Mouse (Mus musculus) c-Kit-negative CD71-positive TER-119-positive erythroid progenitor cells, embryonic 14.5 days (primary cell): ENCODE results near the gene D630045J12Rik.

Source experiments
- DNase-seq: peaks from one replicate; pipeline ENCODE4 v3.0.0-alpha.2; 2013; ENCODE audit warnings: low read depth, low spot score

Gene D630045J12Rik

GRCm38 (mm10) chr6:38134806-38135559, 118.8 kb downstream of the D630045J12Rik start:
- no peak for DNase-seq

- no peak for DNase-seq
These were observed 122.0 kb downstream of the D630045J12Rik start for GRCm38 (mm10) chr6:38131801-38132231.

GRCm38 (mm10) chr6:38129883-38130282, 123.9 kb downstream of the D630045J12Rik start:
- no peak for DNase-seq

GRCm38 (mm10) chr6:38128115-38128514, 125.7 kb downstream of the D630045J12Rik start:
- no peak for DNase-seq

GRCm38 (mm10) chr6:38125462-38125861, 128.3 kb downstream of the D630045J12Rik start:
- DNase-seq = no peak

GRCm38 (mm10) chr6:38124882-38125281, 128.9 kb downstream of the D630045J12Rik start:
- no peak for DNase-seq

GRCm38 (mm10) chr6:38124207-38124835, 129.5 kb downstream of the D630045J12Rik start, which contains the start of gene Atp6v0a4:
Atp6v0a4 (minus strand) TSS chr6:38124586.
- DNase-seq = no peak

- no peak for DNase-seq
These were observed 130.2 kb downstream of the D630045J12Rik start for GRCm38 (mm10) chr6:38123471-38124206.

GRCm38 (mm10) chr6:38122791-38123190, 131.0 kb downstream of the D630045J12Rik start:
- DNase-seq = no peak

- DNase-seq = no peak
These were observed 132.0 kb downstream of the D630045J12Rik start for GRCm38 (mm10) chr6:38121843-38122242.

GRCm38 (mm10) chr6:38120681-38121371, 133.0 kb downstream of the D630045J12Rik start:
- DNase-seq = no peak

- no peak for DNase-seq
These were observed 135.5 kb downstream of the D630045J12Rik start for GRCm38 (mm10) chr6:38118341-38118740.

GRCm38 (mm10) chr6:38116107-38116770, 137.6 kb downstream of the D630045J12Rik start:
- no peak for DNase-seq

GRCm38 (mm10) chr6:38110859-38111258, 142.9 kb downstream of the D630045J12Rik start:
- DNase-seq = no peak

- no peak for DNase-seq
These were observed 143.9 kb downstream of the D630045J12Rik start for GRCm38 (mm10) chr6:38109871-38110270.

- no peak for DNase-seq
These were observed 144.5 kb downstream of the D630045J12Rik start, which contains the start of gene Tmem213 for GRCm38 (mm10) chr6:38109160-38109795. Tmem213 (plus strand) TSS chr6:38109255.

GRCm38 (mm10) chr6:38108449-38108848, 145.4 kb downstream of the D630045J12Rik start:
- DNase-seq = no peak

GRCm38 (mm10) chr6:38105924-38106323, 147.9 kb downstream of the D630045J12Rik start:
- DNase-seq = no peak

- DNase-seq = no peak
These were observed 150.0 kb downstream of the D630045J12Rik start for GRCm38 (mm10) chr6:38103775-38104174.

- no peak for DNase-seq
These were observed 151.5 kb downstream of the D630045J12Rik start for GRCm38 (mm10) chr6:38102216-38102795.
